Mouse (Mus musculus) gastrocnemius, postnatal 36 days (tissue): ENCODE measurements around the gene Abhd17c. TPM values are rescaled to one million over a fixed set of nuclear protein-coding genes. Genes with fewer than 3 reads are reported as not detected.

Experiments
- DNase-seq, 2 experiments: peaks; one replicate each; pipeline ENCODE4 v3.0.0; 2022
- intact Hi-C: fragments of 180-260 bp; cut with DNase I; formaldehyde crosslinking; loops from one replicate; pipeline ENCODE4 v1.15.1; 2025
- total RNA-seq, 2 experiments: library from RNA; stranded (reverse); gene quantifications; 2 replicates each; pipeline ENCODE4 v1.2.3; 2021

Abhd17c gene
- total RNA-seq, 2 experiments from 2014 or later: 5.3 to 6.5 TPM

GRCm38 (mm10) chr7:84086039-84086829 lies 65.5 kb downstream of the Abhd17c start, which contains the start of gene Cemip:
TSS of gene Cemip (minus strand) at chr7:84086502.
- DNase-seq: peak; percentile 58 to 64
- intact Hi-C loops: loop anchor here (1.0 to 2.0 kb wide), 3 partner anchors 172 to 269 kb away; no protein-coding TSS in a partner anchor

- intact Hi-C loops: no loop called here
- peak in 1 of 2 experiments; percentile 33 for DNase-seq
Measured at GRCm38 (mm10) chr7:84085049-84085945, 66.4 kb downstream of the Abhd17c start.

GRCm38 (mm10) chr7:84077257-84078013 lies 74.3 kb downstream of the Abhd17c start:
- intact Hi-C loops: no loop called here

GRCm38 (mm10) chr7:84074266-84074665 lies 77.4 kb downstream of the Abhd17c start:
- intact Hi-C loops: no loop called here
- no peak for DNase-seq

More at GRCm38 (mm10) chr7:84077257-84078013, 74.3 kb downstream of the Abhd17c start:
- DNase-seq: no peak

- intact Hi-C loops: no loop called here
- DNase-seq: no peak
Measured at GRCm38 (mm10) chr7:84073856-84074255, 77.8 kb downstream of the Abhd17c start.

- intact Hi-C loops: no loop called here
- peak in 1 of 2 experiments; percentile 31 for DNase-seq
Measured at GRCm38 (mm10) chr7:84068931-84069330, 82.8 kb downstream of the Abhd17c start.

- intact Hi-C loops: no loop called here
- DNase-seq: no peak
Measured at GRCm38 (mm10) chr7:84059799-84060198, 91.9 kb downstream of the Abhd17c start.

Other genes with a start within 250 kb of the Abhd17c start
- under 1 TPM in 1 of 2 experiments, not detected in 1; 0.05 TPM for gene Cemip, start 65.4 kb downstream of the Abhd17c start, total RNA-seq